Mouse (Mus musculus) megakaryocyte, embryonic 14.5 days (primary cell): ENCODE measurements at regions not wholly inside any gene's neighbourhood (a gene's known extent, or its start where the extent isn't known, plus 50 kb on each side); places are given as distances from the start of the nearest gene placed in this dataset.

ENCODE experiments used
- H3K27me3 ChIP-seq: replicated peaks from 2 replicates; pipeline ENCODE3; 2012; ENCODE audit warnings: inconsistent platforms
- H3K36me3 ChIP-seq: replicated peaks from 2 replicates; pipeline ENCODE3; 2012; ENCODE audit warnings: low read length, inconsistent platforms, mixed read lengths
- H3K4me1 ChIP-seq: 2 replicates; pipeline ENCODE4 v1.6.1; 2012; ENCODE audit warnings: inconsistent platforms
- H3K4me3 ChIP-seq: replicated peaks from 2 replicates; pipeline ENCODE3; 2012; ENCODE audit warnings: moderate library complexity, mild to moderate bottlenecking, inconsistent platforms
- H3K9me3 ChIP-seq: 2 replicates; pipeline ENCODE4 v1.6.1; 2012; ENCODE audit warnings: inconsistent platforms
- FLI1 ChIP-seq: IDR thresholded peaks from 2 replicates; pipeline ENCODE4 v1.6.1; 2012; ENCODE audit warnings: low read length, inconsistent platforms, mixed read lengths
- GATA1 ChIP-seq: IDR thresholded peaks from 3 replicates; pipeline ENCODE4 v1.6.1; 2012; ENCODE audit warnings: mixed read lengths, low read length, inconsistent platforms, borderline replicate concordance

DNA sequence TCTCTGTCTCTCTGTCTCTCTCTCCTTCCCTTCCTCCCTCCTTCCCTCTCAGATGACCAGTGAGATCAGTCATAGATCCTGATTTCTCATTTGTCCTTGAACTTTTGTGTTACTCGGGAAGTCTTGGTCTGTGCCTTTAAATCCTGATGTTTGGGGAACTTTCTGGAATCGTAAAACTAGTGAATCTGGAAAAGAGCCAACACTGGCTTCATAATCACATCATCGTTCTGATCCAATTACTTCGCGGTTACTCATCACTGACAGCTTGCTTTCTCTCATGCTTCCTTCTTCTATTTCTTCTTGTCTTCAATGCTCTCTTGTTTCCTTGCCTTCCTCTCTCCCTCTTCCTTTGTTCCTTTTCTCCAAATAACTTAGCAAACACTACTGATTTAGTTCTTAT, 243.7 kb upstream of the Trib2 start:
- no peaks in the 10 kb centered on the region for H3K36me3 ChIP-seq
- peaks cover 31% of the 10 kb centered on the region for H3K4me1 ChIP-seq
- H3K4me3 ChIP-seq = no peak overlapping the region
- no peak for TF ChIP-seq GATA1
- TF ChIP-seq FLI1 = no peak
- H3K27me3 ChIP-seq = no peaks in the 10 kb centered on the region
- no peaks in the 10 kb centered on the region for H3K9me3 ChIP-seq

DNA sequence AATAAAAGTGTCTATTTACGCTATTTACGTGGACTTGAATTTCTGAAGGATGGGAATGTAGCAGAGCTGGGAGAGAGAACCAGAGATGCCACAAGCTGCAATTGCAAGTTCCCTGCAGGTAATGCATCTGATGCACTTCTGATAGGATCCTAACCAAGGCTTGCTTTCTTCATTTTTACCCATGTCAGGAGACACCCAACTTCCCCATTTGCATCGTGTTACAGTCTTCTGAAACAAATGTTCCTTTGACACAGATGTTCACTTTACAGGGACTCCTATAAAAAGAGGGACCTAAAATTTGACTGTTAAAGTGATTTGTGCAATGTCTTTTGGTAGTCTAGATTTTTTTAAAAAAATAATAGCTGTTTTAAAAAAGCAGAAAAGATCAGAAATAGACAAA, 241.5 kb upstream of the Trib2 start:
- no peak for TF ChIP-seq FLI1
- TF ChIP-seq GATA1 = no peak
- no peak overlapping the region for H3K4me3 ChIP-seq
- H3K9me3 ChIP-seq = no peaks in the 10 kb centered on the region
- H3K36me3 ChIP-seq = no peaks in the 10 kb centered on the region
- H3K27me3 ChIP-seq = no peaks in the 10 kb centered on the region
- peaks cover 46% of the 10 kb centered on the region for H3K4me1 ChIP-seq

DNA sequence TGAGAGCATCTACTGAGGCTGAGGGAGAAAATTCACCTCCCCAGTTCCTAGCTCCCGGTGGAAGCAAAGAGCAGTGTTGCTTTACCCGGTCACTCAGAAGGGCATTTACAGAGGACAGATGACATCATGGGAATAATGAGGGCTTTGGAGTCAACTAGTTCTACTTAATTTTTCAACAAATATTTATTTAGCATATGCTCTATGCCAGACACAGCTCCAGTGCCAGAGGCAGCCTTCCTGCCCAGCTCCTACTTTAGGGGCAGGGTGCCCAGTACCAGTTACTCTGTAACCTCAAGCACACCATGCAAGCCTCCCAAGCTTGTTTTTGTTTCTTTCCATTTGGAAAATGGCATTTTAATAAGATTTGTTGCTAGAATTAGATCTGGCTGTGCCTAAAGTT, 240.1 kb upstream of the Trib2 start:
- Histone ChIP-seq H3K36me3 (no peaks in the 10 kb centered on the region), H3K9me3 (no peaks in the 10 kb centered on the region), H3K27me3 (no peaks in the 10 kb centered on the region), H3K4me3 (peak overlapping the region; percentile 17), H3K4me1 (peaks cover 38% of the 10 kb centered on the region)
- TF ChIP-seq GATA1 = no peak
- no peak for TF ChIP-seq FLI1

DNA sequence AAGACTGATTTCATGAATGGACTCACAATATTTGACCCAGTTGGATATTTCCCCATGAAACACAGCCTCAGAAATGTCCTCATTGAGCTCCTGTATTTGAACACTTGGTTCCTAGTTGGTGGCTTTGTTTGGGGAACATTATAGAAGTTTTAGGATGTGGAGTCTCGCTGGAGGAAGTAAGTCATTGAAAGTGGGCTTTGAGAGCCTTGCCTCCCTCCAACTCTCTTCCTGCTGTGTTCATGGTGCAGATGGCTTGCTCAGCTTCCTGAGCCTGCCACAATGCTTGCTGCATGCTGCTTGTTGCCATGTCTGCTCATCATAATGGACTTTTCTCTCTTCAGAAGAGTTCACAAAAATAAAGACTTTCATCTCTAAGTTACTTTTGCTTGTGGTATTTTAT, 239.5 kb upstream of the Trib2 start:
- H3K36me3 ChIP-seq = no peaks in the 10 kb centered on the region
- H3K9me3 ChIP-seq = no peaks in the 10 kb centered on the region
- peaks cover 38% of the 10 kb centered on the region for H3K4me1 ChIP-seq
- TF ChIP-seq GATA1 = no peak
- no peak for TF ChIP-seq FLI1
- peak overlapping the region; percentile 60 for H3K4me3 ChIP-seq
- no peaks in the 10 kb centered on the region for H3K27me3 ChIP-seq

DNA sequence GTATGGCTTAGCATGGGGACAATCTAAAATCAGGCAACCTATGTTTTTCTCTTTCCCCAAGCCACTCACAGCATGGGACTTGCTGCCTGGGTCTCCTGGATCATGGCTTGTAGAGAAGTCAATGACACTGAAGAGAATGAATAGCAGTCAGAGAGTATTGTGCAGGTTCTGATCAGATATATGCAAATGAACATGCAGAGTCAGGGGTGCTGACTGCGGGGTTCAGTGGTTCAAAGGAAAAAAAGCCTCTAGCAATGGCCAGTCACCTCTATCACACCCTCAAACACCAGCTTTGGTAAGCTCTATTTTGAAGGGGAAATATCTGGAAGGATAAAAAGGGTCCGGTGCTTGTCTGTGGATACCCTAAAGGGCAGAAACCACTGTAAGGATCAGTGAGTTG, 237.9 kb upstream of the Trib2 start:
- Histone ChIP-seq H3K27me3 (no peaks in the 10 kb centered on the region), H3K9me3 (no peaks in the 10 kb centered on the region), H3K4me1 (peaks cover 38% of the 10 kb centered on the region), H3K4me3 (no peak overlapping the region), H3K36me3 (no peaks in the 10 kb centered on the region)
- TF ChIP-seq FLI1 (no peak), GATA1 (no peak)

DNA sequence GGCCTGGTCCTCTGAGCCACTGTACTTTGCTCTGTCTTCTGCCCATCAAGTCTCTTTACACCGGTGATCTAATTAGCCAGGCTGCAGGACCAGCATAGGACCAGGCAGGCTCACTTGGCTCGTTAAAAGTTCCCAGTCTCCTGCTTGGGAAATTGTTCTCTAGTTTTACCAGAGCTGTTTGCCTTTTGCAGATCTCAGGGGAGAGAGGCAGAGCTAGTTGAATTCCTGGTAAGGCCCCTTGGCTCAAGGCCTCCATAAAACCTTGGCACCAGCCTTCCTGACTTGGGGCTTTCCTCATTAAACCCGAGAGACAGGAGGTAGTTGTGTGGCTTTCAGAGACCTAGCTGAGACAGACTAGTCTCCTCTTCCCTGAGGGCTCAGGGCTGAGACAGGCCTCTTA, 237.0 kb upstream of the Trib2 start:
- Histone ChIP-seq H3K27me3 (no peaks in the 10 kb centered on the region), H3K36me3 (no peaks in the 10 kb centered on the region), H3K9me3 (no peaks in the 10 kb centered on the region), H3K4me3 (no peak overlapping the region), H3K4me1 (peaks cover 38% of the 10 kb centered on the region)
- TF ChIP-seq FLI1 (no peak), GATA1 (no peak)

DNA sequence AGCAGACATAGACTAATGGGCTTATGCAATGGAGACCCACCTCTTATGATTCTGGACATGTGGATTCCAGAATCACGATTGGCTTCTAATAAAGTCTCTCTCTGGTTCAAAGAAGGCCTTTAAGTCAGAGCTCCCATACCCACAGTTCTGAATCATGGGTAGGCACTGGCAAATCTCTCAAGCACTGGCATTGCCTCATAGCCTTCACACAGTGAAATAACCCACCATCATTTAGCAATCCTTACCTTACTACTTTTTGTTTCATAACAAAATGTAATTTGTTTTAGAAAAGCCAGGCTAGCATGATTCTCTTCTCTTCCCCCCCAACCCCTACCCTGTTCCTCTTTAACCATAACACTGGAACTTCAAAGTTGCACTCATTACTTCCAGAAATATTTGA, 236.3 kb upstream of the Trib2 start:
- Histone ChIP-seq H3K4me1 (peaks cover 35% of the 10 kb centered on the region), H3K9me3 (no peaks in the 10 kb centered on the region), H3K27me3 (no peaks in the 10 kb centered on the region), H3K4me3 (no peak overlapping the region), H3K36me3 (no peaks in the 10 kb centered on the region)
- TF ChIP-seq FLI1 (no peak), GATA1 (no peak)

DNA sequence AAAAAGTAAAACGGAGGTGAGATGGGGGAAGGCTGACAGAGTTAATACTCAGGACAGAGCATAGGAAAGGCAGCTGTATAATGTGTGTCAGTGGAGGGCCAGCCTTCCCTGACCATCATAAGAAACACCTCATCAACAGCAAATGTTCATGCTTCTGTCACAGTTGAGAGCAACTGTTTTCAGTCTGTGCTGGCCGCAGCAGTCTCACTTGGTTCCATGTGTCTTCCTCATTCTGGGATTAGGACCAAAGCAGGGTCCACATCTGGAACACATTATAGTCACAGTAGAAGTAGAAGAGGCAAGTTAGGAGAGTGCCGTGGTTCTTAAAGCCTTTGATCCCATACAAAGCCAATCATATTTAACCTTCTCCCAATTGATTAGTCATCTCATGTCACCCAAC, 235.6 kb upstream of the Trib2 start:
- no peaks in the 10 kb centered on the region for H3K27me3 ChIP-seq
- no peaks in the 10 kb centered on the region for H3K36me3 ChIP-seq
- no peak overlapping the region for H3K4me3 ChIP-seq
- H3K9me3 ChIP-seq = no peaks in the 10 kb centered on the region
- TF ChIP-seq FLI1 = no peak
- no peak for TF ChIP-seq GATA1
- peaks cover 36% of the 10 kb centered on the region for H3K4me1 ChIP-seq

DNA sequence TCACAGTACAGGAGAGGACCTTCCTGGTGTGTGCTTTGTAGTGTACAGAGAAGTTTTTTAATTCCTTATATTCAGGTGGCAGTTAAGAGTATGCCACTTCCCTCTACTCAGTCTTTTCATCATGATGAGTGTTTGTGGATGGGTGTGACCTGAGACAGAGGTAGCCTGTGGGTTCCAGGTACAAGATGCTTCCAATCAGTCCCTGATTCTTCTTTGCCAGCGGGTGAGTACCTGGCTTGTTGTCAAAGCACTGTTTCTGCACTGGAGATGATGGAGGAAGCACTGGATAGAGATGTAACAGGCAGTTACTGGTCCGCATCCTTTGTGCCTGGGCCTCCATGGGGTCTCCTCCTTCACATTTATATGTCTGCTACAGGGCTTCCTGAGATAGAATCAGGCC, 234.7 kb upstream of the Trib2 start:
- Histone ChIP-seq H3K4me3 (no peak overlapping the region), H3K27me3 (no peaks in the 10 kb centered on the region), H3K36me3 (no peaks in the 10 kb centered on the region), H3K9me3 (no peaks in the 10 kb centered on the region), H3K4me1 (peaks cover 36% of the 10 kb centered on the region)
- no peak for TF ChIP-seq GATA1

DNA sequence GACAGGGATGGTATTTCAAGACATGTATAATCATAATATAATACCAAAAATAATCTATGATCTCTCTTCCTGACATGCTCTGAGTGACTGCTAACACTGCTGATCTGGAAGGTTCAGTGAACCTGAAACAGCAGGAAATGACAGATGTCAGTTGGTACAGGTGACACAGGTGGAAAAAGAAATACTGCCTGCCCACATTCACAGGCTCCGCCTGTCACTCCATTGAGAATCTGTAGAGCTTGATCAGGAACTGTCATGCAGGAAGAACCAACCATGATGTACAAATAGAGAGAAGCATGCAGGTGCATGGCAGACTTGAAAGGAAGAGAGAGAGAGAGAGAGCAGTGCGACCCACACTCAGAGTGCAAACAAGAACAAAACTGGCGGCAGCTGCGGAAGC, 232.8 kb upstream of the Trib2 start:
- no peaks in the 10 kb centered on the region for H3K27me3 ChIP-seq
- no peaks in the 10 kb centered on the region for H3K36me3 ChIP-seq
- no peak overlapping the region for H3K4me3 ChIP-seq
- TF ChIP-seq FLI1 (no peak), GATA1 (no peak)
- H3K4me1 ChIP-seq = peaks cover 23% of the 10 kb centered on the region
- no peaks in the 10 kb centered on the region for H3K9me3 ChIP-seq

DNA sequence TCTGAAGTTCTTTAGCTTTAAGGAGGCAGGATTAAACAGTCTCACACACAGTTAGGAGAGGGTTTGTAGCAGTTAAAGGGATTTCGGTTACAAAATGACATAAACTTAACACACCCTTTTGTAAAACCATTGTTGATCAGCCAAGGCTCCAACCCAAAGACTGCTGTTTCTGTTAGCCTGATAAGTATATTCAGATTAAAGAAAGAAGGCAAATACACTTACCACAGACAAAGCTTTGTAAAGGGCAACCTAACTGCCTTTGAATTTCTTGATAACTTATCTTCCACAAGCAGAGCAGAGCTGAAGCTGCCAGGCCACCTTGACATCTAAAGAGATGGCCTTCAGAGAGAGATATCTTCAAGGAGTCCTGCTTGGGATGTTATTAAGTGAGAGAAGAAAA, 229.9 kb upstream of the Trib2 start:
- no peak for TF ChIP-seq FLI1
- TF ChIP-seq GATA1 = no peak
- Histone ChIP-seq H3K4me3 (no peak overlapping the region), H3K27me3 (no peaks in the 10 kb centered on the region), H3K4me1 (peaks cover 38% of the 10 kb centered on the region), H3K36me3 (no peaks in the 10 kb centered on the region), H3K9me3 (no peaks in the 10 kb centered on the region)
